Mouse (Mus musculus) right cerebral cortex, postnatal 4 days (tissue): Measurements from ENCODE around the gene Cdkn2d.
"Not testable (repeated sequence)": the region's sequence is repeated elsewhere in the genome, so short reads cannot be mapped to it uniquely, and the experiment has no call there.

ENCODE experiments used
- DNase-seq: peaks from one replicate; pipeline ENCODE4 v3.0.0-alpha.2; 2022

The Cdkn2d gene

DNA sequence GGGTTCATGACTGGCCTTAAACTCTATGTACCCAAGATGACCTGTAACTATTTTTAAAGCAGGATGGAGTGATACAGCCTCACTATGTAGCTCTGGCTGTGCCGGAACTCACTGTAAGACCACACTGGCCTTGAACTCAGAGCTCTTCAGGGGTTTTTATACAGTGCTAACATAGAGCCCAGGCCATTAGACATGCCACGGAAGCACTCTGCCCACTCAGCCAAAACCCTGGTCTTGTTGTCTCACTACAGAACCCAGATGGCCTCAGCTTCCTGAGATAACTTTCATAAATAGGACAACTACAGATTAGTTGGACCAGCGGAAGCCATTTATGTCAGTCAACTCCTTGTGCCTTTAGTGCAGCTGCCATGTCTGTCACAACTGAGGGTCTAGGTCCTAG lies 16.9 kb downstream of the Cdkn2d start:
- DNase-seq, result no peak

DNA sequence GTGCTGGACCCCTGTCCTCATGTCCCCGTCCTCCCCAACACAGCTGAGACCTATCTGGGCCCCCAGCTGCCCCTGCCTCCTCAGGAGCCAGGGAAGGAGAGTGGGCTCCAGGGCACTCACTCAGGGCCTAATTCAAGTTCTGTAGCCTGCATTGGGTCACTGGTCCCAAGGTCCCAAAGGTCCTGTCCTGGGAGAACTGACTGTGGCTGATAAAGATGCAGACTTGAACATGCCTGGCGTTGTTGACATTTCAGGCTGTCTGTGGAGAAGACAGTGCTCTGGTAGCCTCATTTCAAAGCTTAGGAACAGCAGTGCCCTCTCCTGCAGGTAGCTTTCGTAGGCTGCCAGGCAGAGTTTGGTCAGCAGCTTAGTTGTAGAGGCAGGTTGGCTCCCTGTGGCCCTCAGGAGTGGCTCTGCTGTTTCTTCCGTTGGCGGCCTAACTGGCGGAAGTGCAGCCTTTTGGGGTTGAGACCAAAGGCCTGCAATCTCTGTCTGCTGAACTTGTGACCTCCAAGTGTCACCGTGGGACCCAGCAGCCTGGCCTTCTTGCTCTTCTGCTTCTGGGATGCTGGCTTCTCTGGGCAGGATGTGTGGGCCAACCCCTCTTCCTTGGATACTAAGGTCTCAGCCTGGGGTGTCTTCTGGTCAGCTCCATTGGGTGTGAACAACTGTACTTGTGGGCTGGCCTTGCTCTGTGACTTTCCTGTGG lies 17.5 kb downstream of the Cdkn2d start:
- no peak for DNase-seq

DNA sequence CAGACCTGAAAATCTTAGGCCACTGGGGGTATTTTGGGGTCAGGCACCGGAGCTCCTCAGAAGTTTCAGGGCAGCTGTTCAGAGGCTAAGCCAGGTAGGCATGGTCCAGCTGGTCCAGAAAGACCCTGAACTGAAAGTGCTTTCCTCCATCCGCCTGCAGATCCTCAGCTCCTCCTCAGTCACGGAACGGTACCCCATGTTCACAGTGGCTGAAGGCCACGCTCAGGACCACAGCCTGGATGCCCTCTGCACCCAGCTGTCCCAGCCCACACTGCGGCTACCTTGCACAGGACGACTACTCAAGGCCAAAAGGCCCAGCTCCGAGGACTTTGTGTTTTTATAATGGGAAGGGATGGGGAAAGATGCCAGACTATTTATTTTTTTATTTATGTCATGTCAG lies 18.1 kb downstream of the Cdkn2d start:
- no peak for DNase-seq

DNA sequence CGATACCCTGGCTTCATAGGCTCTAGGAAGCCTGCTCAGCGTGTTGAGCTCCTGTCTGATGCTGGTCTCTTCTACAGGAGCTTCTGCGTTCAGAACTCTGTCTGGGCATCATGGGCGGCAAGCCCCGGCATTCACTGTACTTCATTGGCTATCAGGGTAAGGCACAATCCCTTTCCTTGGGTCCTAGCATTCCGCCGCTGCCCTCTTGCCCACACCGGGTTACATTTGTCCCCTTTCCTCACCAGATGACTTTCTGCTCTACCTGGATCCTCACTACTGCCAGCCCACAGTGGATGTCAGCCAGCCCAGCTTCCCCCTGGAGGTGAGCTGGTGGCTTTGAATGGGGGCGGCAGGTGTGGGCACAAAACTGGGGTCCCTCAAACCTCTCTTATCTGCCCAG lies 18.8 kb downstream of the Cdkn2d start:
- no peak for DNase-seq

DNA sequence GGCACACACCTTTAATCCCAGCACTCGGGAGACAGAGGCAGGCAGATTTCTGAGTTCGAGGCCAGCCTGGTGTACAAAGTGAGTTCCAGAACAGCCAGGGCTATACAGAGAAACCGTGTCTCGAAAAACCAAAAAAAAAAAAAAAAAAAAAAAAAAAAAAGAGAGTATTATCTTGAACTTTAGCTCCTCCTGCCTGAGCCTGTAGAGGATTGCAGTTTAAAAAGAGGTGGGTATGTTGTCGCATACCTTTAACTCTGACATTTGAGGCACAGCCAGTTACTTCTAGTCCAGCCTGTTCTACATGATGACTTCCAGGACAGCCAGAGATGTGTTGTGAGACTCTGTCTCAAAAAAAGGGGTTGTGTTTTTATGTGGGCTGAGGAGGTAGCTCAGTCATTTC lies 21.6 kb downstream of the Cdkn2d start:
- DNase-seq, result not testable (repeated sequence)

DNA sequence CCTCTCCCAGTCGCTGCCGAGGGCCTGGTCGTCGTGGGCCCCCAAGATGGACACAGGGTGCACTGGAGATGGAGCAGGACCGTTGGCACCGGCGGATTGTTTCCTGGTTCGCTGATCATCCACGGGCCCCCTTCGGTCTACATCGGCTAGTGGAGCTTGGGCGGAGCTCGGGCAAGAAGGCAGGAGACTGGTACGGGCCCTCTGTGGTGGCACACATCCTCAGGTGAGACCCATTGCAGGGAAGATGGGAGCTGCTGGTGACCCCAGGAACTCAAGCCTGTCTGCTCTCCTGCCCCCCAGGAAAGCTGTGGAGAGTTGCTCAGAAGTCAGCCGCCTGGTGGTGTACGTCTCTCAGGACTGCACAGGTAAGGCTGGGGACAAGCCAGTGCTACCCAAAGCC lies 22.9 kb downstream of the Cdkn2d start:
- no peak for DNase-seq

DNA sequence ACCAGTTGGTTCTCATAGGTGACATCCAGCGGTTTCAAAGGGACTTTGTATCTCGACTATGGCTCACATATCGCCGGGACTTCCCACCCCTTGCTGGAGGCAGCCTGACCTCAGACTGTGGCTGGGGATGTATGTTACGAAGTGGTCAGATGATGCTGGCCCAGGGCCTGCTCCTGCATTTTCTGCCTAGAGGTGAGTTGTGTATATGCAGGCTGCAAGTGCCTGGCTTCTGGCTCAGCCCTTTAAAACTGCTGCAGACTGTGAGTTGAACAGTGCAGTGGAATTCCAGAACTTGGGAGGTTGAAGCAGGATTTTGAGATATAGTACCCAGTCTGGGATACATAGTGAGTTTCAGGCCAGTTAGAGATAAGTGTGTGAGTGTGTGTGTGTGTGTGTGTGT lies 24.3 kb downstream of the Cdkn2d start:
- DNase-seq, result no peak

DNA sequence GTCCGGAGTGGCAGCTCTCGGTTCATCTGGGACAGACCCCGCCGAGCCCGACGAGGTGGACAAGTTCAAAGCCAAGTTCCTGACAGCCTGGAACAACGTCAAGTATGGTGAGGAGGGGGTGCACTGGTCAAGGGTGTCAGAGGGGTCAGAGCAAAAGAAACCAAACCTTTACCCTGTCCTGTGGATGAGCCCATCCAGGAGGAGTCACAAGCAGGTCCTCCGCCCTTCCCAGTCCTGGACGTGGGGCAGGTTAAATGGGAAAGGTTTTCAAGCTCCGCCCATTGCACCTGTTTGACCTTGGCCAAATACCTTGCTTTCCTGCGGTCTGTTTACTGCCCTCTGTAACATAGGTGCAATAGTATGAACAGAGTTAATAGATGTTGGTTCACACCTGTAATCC lies 25.6 kb downstream of the Cdkn2d start:
- DNase-seq, result no peak

DNA sequence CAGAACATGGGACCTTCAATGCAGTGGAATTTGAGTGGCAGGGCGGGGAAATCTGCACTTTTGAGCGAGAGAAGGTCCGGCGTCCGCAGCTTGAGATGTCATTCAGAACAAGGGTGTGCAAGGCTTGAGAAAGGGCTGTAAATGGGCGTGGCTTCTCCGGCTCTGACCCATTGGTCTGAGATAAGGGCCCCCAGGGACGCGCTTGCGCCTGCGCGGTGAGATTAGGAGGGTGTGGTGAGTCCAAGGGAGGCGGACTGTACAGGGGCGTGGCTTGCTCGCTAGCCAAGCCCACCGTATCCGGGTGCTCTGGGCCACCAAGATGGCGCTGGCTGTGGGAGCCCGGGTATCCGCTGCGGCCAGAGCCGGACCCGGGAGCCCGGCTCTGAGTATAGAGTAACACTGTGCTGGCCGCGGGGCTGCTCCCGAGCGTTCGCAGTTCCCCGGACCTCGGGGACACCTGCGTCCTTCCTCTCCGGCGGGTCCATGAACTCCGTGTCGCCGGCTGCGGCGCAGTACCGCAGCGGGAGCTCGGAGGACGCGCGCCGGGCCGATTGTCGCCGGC lies 26.1 kb downstream of the Cdkn2d start, which contains the start of gene Atg4d:
TSS of gene Atg4d (plus strand) at position 294 of the 562 bp plus-strand sequence.
- DNase-seq, result peak; percentile 95

DNA sequence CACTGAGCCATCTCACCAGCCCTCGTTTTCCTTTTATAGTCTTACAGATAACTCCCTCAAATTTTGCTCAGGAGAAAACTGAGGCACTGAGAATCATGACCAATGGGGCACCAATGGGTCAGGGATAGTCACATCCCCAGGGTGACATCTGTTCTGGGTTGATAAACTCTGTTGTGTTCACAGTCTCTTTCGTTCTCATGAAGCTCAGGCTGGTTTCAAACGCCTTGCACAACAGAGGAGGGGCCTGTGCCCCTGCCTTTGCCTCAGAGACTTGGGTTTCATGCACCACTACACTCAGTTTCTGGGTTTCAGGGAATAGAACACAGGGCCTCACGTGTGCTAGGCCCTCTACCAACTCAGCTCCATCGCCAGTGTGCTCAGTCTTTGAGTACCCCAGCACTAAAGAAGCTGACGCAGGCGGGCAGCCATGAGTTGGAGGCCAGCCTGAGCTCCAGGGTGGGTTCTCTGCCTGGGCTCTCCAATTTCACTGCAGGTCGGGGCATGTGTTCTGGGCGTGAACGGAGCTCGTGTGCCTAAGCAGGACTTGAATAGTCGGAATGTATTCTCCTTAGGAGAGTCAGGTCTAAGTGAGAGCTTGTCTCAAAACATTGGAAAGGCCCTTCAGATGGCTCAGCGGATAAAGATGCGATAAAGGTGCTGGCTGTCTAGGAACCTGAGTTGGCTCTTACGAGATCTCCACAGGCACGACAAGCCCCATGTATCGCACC lies 26.8 kb downstream of the Cdkn2d start:
- no peak for DNase-seq

DNA sequence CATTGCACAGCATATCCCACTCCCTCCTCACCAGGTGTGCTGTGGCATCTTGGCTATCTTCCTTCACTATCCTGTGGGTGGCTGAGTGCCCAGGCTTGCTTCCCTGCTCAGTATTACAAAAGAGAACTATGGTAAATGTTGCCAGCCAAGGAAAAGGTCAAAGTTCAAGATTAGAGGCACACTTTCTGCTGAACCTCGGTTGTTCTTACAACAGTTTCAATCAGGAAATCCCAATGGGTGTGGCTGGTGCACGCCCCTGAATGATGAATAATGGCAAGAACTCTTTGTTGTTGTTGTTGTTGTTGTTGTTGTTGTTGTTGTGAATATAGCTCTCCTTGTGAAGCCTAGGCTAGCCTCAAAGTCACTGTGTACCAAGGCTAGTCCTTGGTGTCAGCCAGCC lies 29.4 kb downstream of the Cdkn2d start:
- no peak for DNase-seq

DNA sequence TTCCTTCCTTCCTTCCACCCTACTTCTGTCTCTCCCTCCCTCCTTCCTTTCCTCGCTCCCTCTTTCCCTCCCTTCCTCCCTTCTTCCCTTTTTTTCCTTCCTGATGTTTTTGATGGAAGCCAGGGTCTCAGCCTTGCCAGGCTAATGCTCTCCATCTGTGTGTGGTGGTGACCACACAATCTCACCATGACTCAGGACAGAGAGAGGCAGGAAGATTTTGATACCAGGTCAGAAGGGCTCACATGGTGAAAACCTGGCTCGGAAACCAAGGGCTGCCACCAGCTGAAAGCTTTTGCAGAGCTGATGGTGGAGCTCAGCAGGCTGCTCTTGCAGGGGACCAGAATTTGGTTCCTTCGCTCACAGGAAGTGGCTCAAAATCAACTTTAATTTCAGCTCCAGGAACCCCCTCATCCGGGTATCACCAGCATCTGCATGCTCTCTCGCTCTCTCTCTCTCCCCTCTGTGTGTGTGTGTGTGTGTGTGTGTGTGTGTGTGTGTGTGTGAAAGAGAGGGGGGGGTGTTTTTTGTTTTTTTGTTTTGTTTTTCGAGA lies 30.6 kb downstream of the Cdkn2d start:
- no peak for DNase-seq

DNA sequence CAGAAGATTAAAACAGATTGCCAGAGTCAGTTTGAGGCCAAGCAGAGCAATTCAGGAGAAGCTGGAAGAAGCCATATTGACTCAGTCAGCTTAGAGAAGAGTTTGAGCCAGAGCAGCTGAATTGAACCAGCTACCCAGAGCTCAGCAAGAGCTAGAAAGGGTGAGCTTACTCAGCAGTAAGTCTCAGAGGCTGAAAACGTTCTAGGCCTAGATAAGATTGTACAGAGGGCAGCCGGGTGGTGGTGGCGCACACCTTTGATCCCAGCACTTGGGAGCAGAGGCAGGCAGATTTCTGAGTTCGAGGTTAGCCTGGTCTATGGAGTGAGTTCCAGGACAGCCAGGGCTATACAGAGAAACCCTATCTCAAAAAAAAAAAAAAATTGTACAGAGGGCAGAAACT lies 34.9 kb downstream of the Cdkn2d start:
- not testable (repeated sequence) for DNase-seq

DNA sequence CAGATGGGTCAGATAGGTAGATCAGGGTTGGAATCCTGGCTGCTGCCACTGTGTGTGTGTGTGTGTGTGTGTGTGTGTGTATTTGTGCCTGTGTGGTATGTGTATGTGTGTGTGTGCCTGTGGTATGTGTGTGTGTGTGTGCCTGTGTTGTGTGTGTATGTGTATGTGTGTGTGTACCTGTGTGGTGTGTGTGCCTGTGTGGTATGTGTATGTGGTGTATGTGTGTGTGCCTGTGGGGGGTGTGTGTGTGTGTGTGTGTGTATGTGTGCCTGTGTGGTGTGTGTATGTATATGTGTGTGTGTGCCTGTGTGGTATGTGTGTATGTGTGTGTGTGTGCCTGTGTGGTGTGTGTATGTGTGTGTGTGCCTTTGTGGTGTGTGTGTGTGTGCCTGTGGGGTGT lies 36.5 kb downstream of the Cdkn2d start:
- no peak for DNase-seq

DNA sequence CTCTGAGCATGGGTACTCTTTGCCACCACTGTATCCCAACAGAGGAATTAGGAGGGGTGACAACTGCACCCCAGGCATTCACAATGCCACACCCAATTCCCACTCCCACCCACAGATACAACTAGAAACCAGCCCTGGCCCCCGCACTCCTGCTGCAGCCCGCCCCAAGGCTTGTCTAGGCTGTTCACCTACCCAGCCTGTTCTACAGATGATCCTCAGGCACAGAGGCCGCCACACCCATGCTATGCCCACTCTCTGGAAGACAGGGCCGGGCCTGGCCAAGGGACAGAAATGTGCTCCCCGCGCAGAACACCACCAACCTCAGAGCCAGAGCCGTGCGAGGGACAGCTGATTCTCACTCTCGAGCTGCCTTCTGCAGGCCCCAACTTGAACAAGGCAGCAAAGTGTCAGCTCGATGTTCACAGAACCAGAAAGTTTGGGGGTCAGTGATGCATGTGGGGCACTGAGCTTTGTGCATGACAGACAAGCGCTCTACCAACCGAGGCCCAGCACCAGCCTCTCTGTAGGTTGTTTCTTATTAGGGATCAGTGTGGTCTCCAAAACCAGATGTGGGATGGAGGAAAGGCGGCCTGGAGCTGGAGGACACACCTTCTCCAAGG lies 40.0 kb downstream of the Cdkn2d start:
- no peak for DNase-seq

DNA sequence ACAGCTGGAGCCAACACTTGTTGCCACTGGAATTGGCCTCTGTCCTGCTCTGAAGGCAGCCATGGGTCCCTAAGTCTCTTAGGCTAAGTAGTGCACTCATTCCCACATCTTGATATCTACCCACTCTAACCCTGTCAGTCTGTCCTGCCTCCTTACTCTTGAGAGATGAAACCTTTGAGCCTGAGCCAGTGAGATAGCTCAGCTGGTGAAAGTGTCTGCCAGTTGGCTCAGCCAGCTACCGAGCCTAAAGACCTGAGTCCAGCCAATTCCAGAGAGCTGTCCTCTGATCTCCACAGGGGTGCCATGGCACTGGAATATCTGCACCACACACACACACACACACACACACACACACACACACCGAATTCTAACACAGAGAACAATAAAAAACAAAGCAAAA lies 40.7 kb downstream of the Cdkn2d start:
- DNase-seq, result no peak

DNA sequence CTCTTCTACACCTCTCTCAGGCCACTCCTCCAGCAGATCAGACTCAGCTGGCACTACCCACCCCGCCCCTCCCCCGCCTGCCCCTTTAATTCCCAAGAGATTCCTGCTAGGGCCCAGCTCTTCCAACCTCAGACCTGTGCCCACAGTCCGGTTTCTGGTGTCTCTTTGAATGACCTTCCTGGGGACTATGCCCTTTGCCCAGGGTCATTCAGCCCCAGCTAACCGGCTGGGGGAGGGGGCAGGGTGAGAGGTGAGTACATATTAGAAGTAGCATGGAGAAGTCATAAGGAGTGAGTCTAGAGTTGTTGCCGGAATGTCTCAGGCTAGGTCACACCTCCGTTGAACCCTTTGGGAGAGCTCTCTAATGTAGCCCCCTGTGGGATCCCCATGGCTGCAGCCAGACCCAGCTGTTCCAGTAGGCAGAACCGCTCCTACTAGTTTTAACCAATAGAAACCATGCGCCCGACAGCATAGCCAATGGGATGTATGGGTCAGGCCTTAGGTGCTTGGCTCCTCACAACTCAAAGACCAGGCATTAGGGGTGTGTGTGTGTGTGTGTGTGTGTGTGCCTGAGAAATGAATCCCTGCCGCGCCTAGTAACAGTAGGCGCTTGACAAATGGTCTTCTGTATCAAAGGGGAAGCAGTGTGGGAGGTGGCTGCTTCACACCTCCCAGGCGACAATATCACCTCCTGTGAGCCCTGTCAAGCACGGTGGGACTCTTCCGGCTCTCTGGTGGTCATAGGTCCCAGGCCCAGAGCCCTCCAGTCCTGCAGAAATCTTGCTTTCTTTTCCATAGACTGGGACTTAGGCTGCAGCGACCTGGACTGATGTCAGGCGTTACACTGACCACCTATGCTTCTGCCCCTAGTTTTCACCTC lies 41.3 kb downstream of the Cdkn2d start:
- no peak for DNase-seq

DNA sequence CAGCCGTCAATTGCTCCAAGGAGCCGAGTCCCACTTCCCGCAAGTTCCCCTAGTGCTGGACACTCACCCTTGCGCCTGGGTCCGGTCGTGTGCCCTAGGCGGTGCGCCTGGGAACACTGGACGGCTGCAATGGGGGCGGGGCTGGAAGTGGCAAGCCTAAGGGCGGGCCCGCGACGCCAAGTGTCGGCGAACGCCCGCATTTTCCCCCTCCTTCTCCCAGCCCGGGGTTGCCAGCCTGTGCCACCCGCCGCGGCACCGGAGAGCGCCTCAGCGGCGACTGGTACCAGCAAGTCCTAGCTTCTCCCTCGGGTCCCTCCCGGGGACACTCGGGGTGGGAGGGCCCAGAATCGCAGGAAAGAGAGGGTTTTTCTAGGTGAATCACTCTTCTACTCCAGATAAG lies 42.9 kb downstream of the Cdkn2d start, which contains the start of gene S1pr5:
TSS of gene S1pr5 (minus strand) at position 118 of the 400 bp plus-strand sequence.
- no peak for DNase-seq

DNA sequence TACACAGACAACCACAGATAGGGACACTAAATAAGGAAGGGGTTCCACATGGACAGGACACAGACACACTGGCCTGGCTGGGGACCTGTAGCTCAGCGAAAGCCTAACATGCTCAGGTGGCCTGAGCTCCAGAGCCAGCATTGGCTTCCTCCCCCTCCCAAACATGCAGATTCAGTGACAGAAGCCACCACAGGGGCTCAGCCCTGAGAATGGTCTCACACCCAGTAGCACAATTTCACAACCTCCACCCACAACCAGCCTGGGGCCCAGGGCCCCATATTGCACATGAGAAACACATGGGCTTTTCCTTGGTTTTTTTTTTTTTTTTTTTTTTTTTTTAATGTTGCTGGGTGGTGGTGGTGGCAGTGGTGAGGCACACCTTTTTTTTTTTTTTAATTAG lies 44.9 kb downstream of the Cdkn2d start:
- no peak for DNase-seq

DNA sequence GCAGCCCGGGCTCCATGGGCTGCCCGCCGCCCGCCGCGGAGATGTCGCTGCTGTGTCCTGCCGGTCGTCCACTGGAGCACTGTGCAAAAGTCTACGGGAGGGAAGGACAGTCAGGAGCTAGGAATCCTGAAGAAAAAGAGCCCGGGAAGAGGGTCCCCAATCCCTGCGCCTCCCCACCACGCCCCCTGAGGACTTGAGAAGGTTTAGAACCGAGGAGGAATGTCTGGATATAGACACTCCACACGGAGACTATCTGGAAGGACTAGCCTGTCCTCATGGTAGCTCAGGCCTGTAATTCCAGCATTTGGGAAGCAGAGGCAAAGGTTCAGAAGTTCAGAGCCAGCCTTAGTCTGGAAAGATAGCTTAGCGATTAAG lies 46.1 kb downstream of the Cdkn2d start:
- no peak for DNase-seq

DNA sequence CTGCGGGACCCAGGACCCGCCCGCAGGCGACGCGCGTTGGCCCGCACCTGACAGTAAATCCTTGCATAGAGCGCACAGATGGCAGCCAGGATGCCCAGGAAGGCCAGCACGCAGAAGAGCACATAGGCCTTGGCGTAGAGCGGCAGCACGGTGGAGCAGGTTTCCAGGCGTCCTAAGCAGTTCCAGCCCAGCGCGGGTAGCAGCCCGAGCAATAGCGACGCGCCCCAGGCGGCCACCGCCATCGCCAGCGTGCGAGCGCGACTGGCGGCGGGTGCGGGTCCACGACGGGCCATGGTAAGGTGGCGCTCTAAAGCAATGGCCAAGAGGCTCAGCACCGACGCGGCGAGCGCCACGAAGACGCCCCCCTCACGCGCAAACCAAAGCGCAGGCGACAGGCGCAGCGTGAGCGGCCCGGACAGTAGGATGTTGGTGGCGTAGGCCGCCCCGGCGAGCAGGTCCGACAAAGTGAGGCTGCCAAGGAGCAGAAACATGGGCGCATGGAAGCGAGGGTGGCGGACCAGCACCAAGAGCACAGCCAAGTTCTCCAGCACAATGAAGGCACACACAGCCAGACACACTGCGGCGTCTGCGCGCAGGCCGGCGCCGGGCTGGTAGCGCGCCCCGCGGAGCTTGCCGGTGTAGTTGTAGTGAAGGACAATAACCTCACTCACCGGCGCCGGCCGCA lies 46.6 kb downstream of the Cdkn2d start:
- peak; percentile 45 for DNase-seq
